Comparison of ENCODE assay signal across 8 mouse cellular contexts in genomic region chr13:58806397-58806892, GRCm38 (mm10). TPM values are rescaled to one million over a fixed set of nuclear protein-coding genes. Genes with fewer than 3 reads are reported as not detected.
A peak's percentile ranks its signal among the peaks of the same experiment; 100 is the strongest.
DNase-seq lines count a peak whose midpoint lies in the region; ATAC-seq and TF ChIP-seq lines count a peak whose summit lies in the region.

TSS of gene Ntrk2 (plus strand) at chr13:58806569.

- intact Hi-C loops in heart, adult 2 months (cut with DNase I): loop anchor here (1.0 to 5.0 kb wide), 4 partner anchors 206 to 590 kb away; no protein-coding TSS in a partner anchor
- intact Hi-C loops in left cerebral cortex, postnatal 36 days (cut with DNase I): loop anchor here (2.0 to 10.0 kb wide), 7 partner anchors 128 to 558 kb away; no protein-coding TSS in a partner anchor

- peak; percentile 21; the same call in 1 of the 2 replicates for TF ChIP-seq CTCF in bone marrow, adult 2 months (IDR thresholded peaks at IDR 0.05; ENCODE audit: control insufficient read depth, insufficient read depth, low read length)
- peak; percentile 81 for TF ChIP-seq CTCF in heart, adult 2 months (IDR thresholded peaks at IDR 0.05)

- H3K4me2 ChIP-seq in embryonic facial prominence, embryonic 13.5 days: peak within 1 kb of the TSS; percentile 99
- H3K4me2 ChIP-seq in midbrain, embryonic 12.5 days (replicated peaks): peak within 1 kb of the TSS; percentile 81
- peak within 1 kb of the TSS; percentile 80 for H3K4me2 ChIP-seq in stomach, embryonic 15.5 days

- H3K79me2 ChIP-seq in heart, adult 2 months (replicated peaks; ENCODE audit: control insufficient read depth, insufficient read depth, low read length): no peaks in the 10 kb centered on the region

- TF ChIP-seq EP300 in heart, adult 2 months (IDR thresholded peaks at IDR 0.05; ENCODE audit: insufficient read depth, low read depth, low read length): 0 out of 2 replicates have a peak, but pooled peaks have one; percentile 58

- peak; percentile 76 to 79 for DNase-seq in heart, adult 2 months
- DNase-seq in kidney, adult 18-20 months: peak; percentile 51
- DNase-seq in left cerebral cortex, postnatal 36 days (ENCODE audit: low spot score in 2 of 2): peak; percentile 93 to 94
- DNase-seq in c-Kit-positive CD71-positive TER-119-positive erythroid progenitor cells, embryonic 14.5 days (ENCODE audit: low spot score): no peak

- H3K36me3 ChIP-seq in embryonic facial prominence, embryonic 13.5 days: no peaks in the 10 kb centered on the region
- no peaks in the 10 kb centered on the region for H3K36me3 ChIP-seq in heart, adult 2 months (ENCODE audit: control insufficient read depth, insufficient read depth, low read length)
- no peaks in the 10 kb centered on the region for H3K36me3 ChIP-seq in midbrain, embryonic 12.5 days
- no peaks in the 10 kb centered on the region for H3K36me3 ChIP-seq in stomach, embryonic 15.5 days

- H3K4me1 ChIP-seq in bone marrow, adult 2 months (ENCODE audit: control insufficient read depth, insufficient read depth, low read length): no peaks in the 10 kb centered on the region
- peaks cover 20% of the 10 kb centered on the region; the same call in 1 of the 2 replicates for H3K4me1 ChIP-seq in embryonic facial prominence, embryonic 13.5 days
- H3K4me1 ChIP-seq in heart, adult 2 months (ENCODE audit: control insufficient read depth, insufficient read depth, low read length): no peaks in the 10 kb centered on the region
- peaks cover 27% of the 10 kb centered on the region for H3K4me1 ChIP-seq in midbrain, embryonic 12.5 days
- H3K4me1 ChIP-seq in stomach, embryonic 15.5 days: peaks cover 15% of the 10 kb centered on the region

- WGBS in bone marrow, adult 2 months: 3% methylated on average over 47 of the region's 47 CpGs
- WGBS in embryonic facial prominence, embryonic 13.5 days: under 1% methylated on average over 47 of the region's 47 CpGs
- 2% methylated on average over 47 of the region's 47 CpGs for WGBS in heart, adult 2 months
- under 1% methylated on average over 47 of the region's 47 CpGs for WGBS in midbrain, embryonic 12.5 days
- under 1% methylated on average over 47 of the region's 47 CpGs for WGBS in stomach, embryonic 15.5 days

- no peak within 1 kb of the TSS for H3K4me3 ChIP-seq in bone marrow, adult 2 months (replicated peaks; ENCODE audit: control insufficient read depth, low read depth, low read length)
- H3K4me3 ChIP-seq in embryonic facial prominence, embryonic 13.5 days: peak within 1 kb of the TSS; percentile 60
- peak within 1 kb of the TSS; percentile 33 for H3K4me3 ChIP-seq in heart, adult 2 months
- peak within 1 kb of the TSS; percentile 84 for H3K4me3 ChIP-seq in midbrain, embryonic 12.5 days
- H3K4me3 ChIP-seq in stomach, embryonic 15.5 days (replicated peaks): peak within 1 kb of the TSS; percentile 49

- H3K27me3 ChIP-seq in embryonic facial prominence, embryonic 13.5 days: peaks cover 63% of the 10 kb centered on the region
- peaks cover 14% of the 10 kb centered on the region for H3K27me3 ChIP-seq in heart, adult 2 months (ENCODE audit: control insufficient read depth, insufficient read depth, low read length)
- peaks cover 21% of the 10 kb centered on the region for H3K27me3 ChIP-seq in midbrain, embryonic 12.5 days
- peaks cover 48% of the 10 kb centered on the region for H3K27me3 ChIP-seq in stomach, embryonic 15.5 days (replicated peaks)

- no peak for TF ChIP-seq POLR2A in bone marrow, adult 2 months (IDR thresholded peaks at IDR 0.05; ENCODE audit: borderline replicate concordance, control insufficient read depth, low read depth, low read length)
- TF ChIP-seq POLR2A in heart, adult 2 months (IDR thresholded peaks at IDR 0.05; ENCODE audit: insufficient read depth, low read depth, low read length): no peak

- H3K9me3 ChIP-seq in embryonic facial prominence, embryonic 13.5 days: 0 out of 2 replicates have a peak, but pooled peaks cover 2% of the 10 kb centered on the region
- H3K9me3 ChIP-seq in midbrain, embryonic 12.5 days: 0 out of 2 replicates have a peak, but pooled peaks cover 6% of the 10 kb centered on the region
- no peaks in the 10 kb centered on the region for H3K9me3 ChIP-seq in stomach, embryonic 15.5 days

- peak within 1 kb of the TSS; percentile 76 for H3K9ac ChIP-seq in embryonic facial prominence, embryonic 13.5 days
- H3K9ac ChIP-seq in heart, adult 2 months (ENCODE audit: low read depth, low read length): no peak within 1 kb of the TSS
- peak within 1 kb of the TSS; percentile 91 for H3K9ac ChIP-seq in midbrain, embryonic 12.5 days (replicated peaks)
- H3K9ac ChIP-seq in stomach, embryonic 15.5 days: no peak within 1 kb of the TSS

- no peak within 1 kb of the TSS for H3K27ac ChIP-seq in bone marrow, adult 2 months (ENCODE audit: control insufficient read depth, insufficient read depth, low read depth, low read length, poor library complexity)
- H3K27ac ChIP-seq in embryonic facial prominence, embryonic 13.5 days: no peak within 1 kb of the TSS
- no peak within 1 kb of the TSS for H3K27ac ChIP-seq in heart, adult 2 months
- H3K27ac ChIP-seq in midbrain, embryonic 12.5 days (replicated peaks): peak within 1 kb of the TSS; percentile 85
- no peak within 1 kb of the TSS for H3K27ac ChIP-seq in stomach, embryonic 15.5 days

- ATAC-seq in embryonic facial prominence, embryonic 13.5 days (ENCODE audit: insufficient number of reproducible peaks, insufficient read depth, low FRiP score, low TSS enrichment, low read depth): peak; percentile 64; the same call in 1 of the 2 replicates
- ATAC-seq in midbrain, embryonic 12.5 days (ENCODE audit: low FRiP score, low read depth): peak; percentile 80
- peak; percentile 71 for ATAC-seq in stomach, embryonic 15.5 days (ENCODE audit: insufficient read depth, low FRiP score, low read depth)

RNA-seq across cellular contexts. Expression of gene Ntrk2, which starts in this region (rescaled TPM):
- polyA plus RNA-seq in bone marrow, adult 2 months (2011; ENCODE audit: insufficient read depth, insufficient read length, low replicate concordance, missing spikeins): not detected in 2 replicates
- polyA plus RNA-seq in embryonic facial prominence, embryonic 13.5 days (2015; fragmentation: Nextera tagmentation; extraction: Ambion mirVana): 20.4 and 28.1 TPM in 2 replicates
- total RNA-seq in heart, adult 2 months (2021): 1 to 10 TPM in 1 of 2 experiments, under 1 TPM in 1; 0.91 to 1.8 TPM
- 2.6 and 4.6 TPM in 2 replicates for polyA plus RNA-seq in heart, adult 2 months (2012; rRNA removed)
- total RNA-seq in left cerebral cortex, postnatal 36 days (2021): 100 to 1,000 TPM; 357 to 404 TPM
- polyA plus RNA-seq in midbrain, embryonic 12.5 days (2016; fragmentation: Nextera tagmentation; extraction: Ambion mirVana): 50.1 and 63.7 TPM in 2 replicates
- 10.9 and 13.7 TPM in 2 replicates for polyA plus RNA-seq in stomach, embryonic 15.5 days (2015; fragmentation: Nextera tagmentation; extraction: Ambion mirVana)

Comparison
In these comparisons a context has a peak if more than half of its experiments do, and no peak if none do; other contexts are left out.
1. RNA of gene Ntrk2 (total RNA-seq): 357 to 404 TPM in left cerebral cortex, postnatal 36 days; 0.91 to 1.8 TPM in heart, adult 2 months; every median in the first group is over 100 times any median in the second.
2. H3K9ac ChIP-seq: peak in embryonic facial prominence, embryonic 13.5 days (single experiment) and midbrain, embryonic 12.5 days (single experiment); none in heart, adult 2 months (single experiment) and stomach, embryonic 15.5 days (single experiment).
3. Peak in every context shown above with its lines, with median percentiles within 50 percentile points of each other: ATAC-seq and H3K4me2 ChIP-seq.